Comparison of ENCODE assay signal across 21 mouse cellular contexts in the genomic region with DNA sequence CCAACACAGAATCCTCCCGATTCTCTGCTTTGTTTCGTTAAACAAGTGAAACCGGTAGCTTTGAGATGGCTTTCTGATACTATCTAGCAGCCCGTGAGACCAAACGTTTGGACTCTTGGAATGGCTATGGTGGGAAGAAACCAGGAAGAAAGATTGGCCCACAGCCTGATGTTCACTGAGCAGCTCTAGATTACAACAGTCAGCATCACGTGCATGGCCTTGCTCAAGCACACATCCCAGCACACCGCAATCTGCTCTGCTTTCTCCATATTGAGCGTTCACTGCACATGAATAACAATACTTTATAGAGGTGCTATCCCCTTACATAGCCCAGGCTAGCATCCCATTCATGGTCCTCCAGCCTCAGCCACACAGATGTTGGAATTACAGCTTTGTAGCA.
A peak's percentile ranks its signal among the peaks of the same experiment; 100 is the strongest.
DNase-seq lines count a peak whose midpoint lies in the region.
"Had no signal": no experiment of that assay in that cellular context is flagged by ENCODE, and none has a peak within 500 bp of the region (broad histone marks: within the 10 kb centered on the region; RNA-seq: fewer than 3 reads in every experiment).

No protein-coding gene starts in this region.

- H3K4me1 ChIP-seq in brown adipose tissue, adult 24 weeks (ENCODE audit: control insufficient read depth, insufficient read depth, insufficient read length, low read length): no peaks in the 10 kb centered on the region; the same call in 1 of the 2 replicates
- H3K4me1 ChIP-seq: embryonic facial prominence, embryonic 13.5 days; embryonic facial prominence, embryonic 15.5 days; forebrain, embryonic 12.5 days had no signal

- intact Hi-C loops in heart, postnatal 14 days (cut with DNase I): loop anchor here (10.0 kb wide), 2 partner anchors 715 to 1315 kb away; no protein-coding TSS in a partner anchor

- no peak overlapping the region for H3K4me3 ChIP-seq in brown adipose tissue, adult 24 weeks (ENCODE audit: insufficient read depth, low read depth, low read length)
- H3K4me3 ChIP-seq: embryonic facial prominence, embryonic 13.5 days; embryonic facial prominence, embryonic 15.5 days; erythroblast, embryonic 14.5 days; forebrain, embryonic 10.5 days; forebrain, embryonic 12.5 days had no signal

- H3K27ac ChIP-seq in brown adipose tissue, adult 24 weeks (replicated peaks; ENCODE audit: low read depth, low read length): 0 out of 2 replicates have a peak overlapping the region, but pooled peaks have one; percentile 16
- H3K27ac ChIP-seq: embryonic facial prominence, embryonic 13.5 days; embryonic facial prominence, embryonic 15.5 days; forebrain, embryonic 10.5 days; forebrain, embryonic 12.5 days had no signal

- peak; percentile 92 for DNase-seq in heart, adult 11 months
- no peak for DNase-seq in heart, postnatal 14 days
- DNase-seq in lung, postnatal 36 days: peak; percentile 19
- no peak for DNase-seq in lung, postnatal 4 days
- DNase-seq: adrenal gland, adult 8-10 months; adrenal gland, postnatal 14 days; adrenal gland, postnatal 36 days; B cell, adult 2 months; cerebellum, adult 11 months; cerebellum, adult 18-20 months; cerebellum, adult 8-10 months; cerebellum, adult 9-11 months; cerebellum, postnatal 14 days; cerebellum, postnatal 36 days; embryo, embryonic 11 days had no signal

Comparison
In these comparisons a context has a peak if more than half of its experiments do, and no peak if none do; other contexts are left out.
1. DNase-seq: peak in heart, adult 11 months (single experiment) and lung, postnatal 36 days (single experiment); none in heart, postnatal 14 days (0 of 2) and lung, postnatal 4 days (0 of 2).